Mouse (Mus musculus) kidney, adult 9 months (tissue): ENCODE data around the gene Ttll7.

Experiments used
- DNase-seq: peaks from one replicate; pipeline ENCODE4 v3.0.0; 2022

Gene Ttll7

GRCm38 (mm10) chr3:146914798-146915197, 62.6 kb downstream of the Ttll7 start:
- DNase-seq, result peak; percentile 76

GRCm38 (mm10) chr3:146917891-146918290, 65.7 kb downstream of the Ttll7 start:
- DNase-seq, result no peak

GRCm38 (mm10) chr3:146918323-146918722, 66.2 kb downstream of the Ttll7 start:
- no peak for DNase-seq

- no peak for DNase-seq
These were observed 75.3 kb downstream of the Ttll7 start for GRCm38 (mm10) chr3:146927311-146928015.

GRCm38 (mm10) chr3:146928141-146928540, 76.0 kb downstream of the Ttll7 start:
- DNase-seq, result no peak

- DNase-seq, result no peak
These were observed 76.8 kb downstream of the Ttll7 start for GRCm38 (mm10) chr3:146929011-146929410.

GRCm38 (mm10) chr3:146931190-146931589, 79.0 kb downstream of the Ttll7 start:
- DNase-seq, result no peak

GRCm38 (mm10) chr3:146932506-146932905, 80.3 kb downstream of the Ttll7 start:
- DNase-seq, result no peak

GRCm38 (mm10) chr3:146936888-146937287, 84.7 kb downstream of the Ttll7 start:
- DNase-seq, result no peak

GRCm38 (mm10) chr3:146939391-146940250, 87.5 kb downstream of the Ttll7 start:
- DNase-seq, result no peak

GRCm38 (mm10) chr3:146943101-146943500, 90.9 kb downstream of the Ttll7 start:
- no peak for DNase-seq

GRCm38 (mm10) chr3:146945342-146945741, 93.2 kb downstream of the Ttll7 start:
- no peak for DNase-seq

GRCm38 (mm10) chr3:146945887-146946286, 93.7 kb downstream of the Ttll7 start:
- DNase-seq, result peak; percentile 68

- DNase-seq, result no peak
These were observed 94.5 kb downstream of the Ttll7 start for GRCm38 (mm10) chr3:146946641-146947040.

GRCm38 (mm10) chr3:146956792-146957191, 104.6 kb downstream of the Ttll7 start:
- no peak for DNase-seq

- no peak for DNase-seq
These were observed 110.7 kb downstream of the Ttll7 start for GRCm38 (mm10) chr3:146962838-146963237.

GRCm38 (mm10) chr3:146964384-146964783, 112.2 kb downstream of the Ttll7 start:
- DNase-seq, result no peak

- no peak for DNase-seq
These were observed 115.1 kb downstream of the Ttll7 start for GRCm38 (mm10) chr3:146967242-146967641.

- DNase-seq, result no peak
These were observed 115.7 kb downstream of the Ttll7 start for GRCm38 (mm10) chr3:146967834-146968233.

- DNase-seq, result no peak
These were observed 126.1 kb downstream of the Ttll7 start for GRCm38 (mm10) chr3:146978272-146978671.

- DNase-seq, result no peak
These were observed 141.9 kb downstream of the Ttll7 start for GRCm38 (mm10) chr3:146993834-146994669.

GRCm38 (mm10) chr3:146994670-146995415, 142.7 kb downstream of the Ttll7 start:
- DNase-seq, result no peak
